Comparison of ENCODE assay signal across 9 mouse cellular contexts in genomic region chr9:119033111-119033921, GRCm38 (mm10). TPM values are rescaled to one million over a fixed set of nuclear protein-coding genes. Genes with fewer than 3 reads are reported as not detected.
DNase-seq lines count a peak whose midpoint lies in the region; ATAC-seq lines count a peak whose summit lies in the region.
"Had no signal": no experiment of that assay in that cellular context is flagged by ENCODE, and none has a peak within 500 bp of the region (broad histone marks: within the 10 kb centered on the region; RNA-seq: fewer than 3 reads in every experiment).

No protein-coding gene starts in this region.

- H3K4me2 ChIP-seq in hindbrain, embryonic 16.5 days (ENCODE audit: low read length) = no peak overlapping the region
- H3K4me2 ChIP-seq: heart, embryonic 15.5 days had no signal

- no peak overlapping the region for H3K9ac ChIP-seq in hindbrain, embryonic 16.5 days (ENCODE audit: low read depth, low read length)
- H3K9ac ChIP-seq: heart, embryonic 15.5 days had no signal

- H3K4me1 ChIP-seq in embryonic facial prominence, embryonic 10.5 days = peaks cover 40% of the 10 kb centered on the region
- peaks cover 37% of the 10 kb centered on the region for H3K4me1 ChIP-seq in hindbrain, embryonic 16.5 days (ENCODE audit: control insufficient read depth, insufficient read depth, low read depth, low read length)

- ATAC-seq in hindbrain, embryonic 16.5 days = peak; percentile 77

- H3K27ac ChIP-seq in embryonic facial prominence, embryonic 10.5 days (replicated peaks) = peak overlapping the region; percentile 72
- peak overlapping the region; percentile 66 for H3K27ac ChIP-seq in hindbrain, embryonic 16.5 days (ENCODE audit: low read depth, low read length)
- H3K27ac ChIP-seq: heart, embryonic 15.5 days had no signal

- H3K9me3 ChIP-seq in embryonic facial prominence, embryonic 10.5 days = no peaks in the 10 kb centered on the region
- H3K9me3 ChIP-seq in hindbrain, embryonic 16.5 days (ENCODE audit: control insufficient read depth, low read length) = no peaks in the 10 kb centered on the region
- H3K9me3 ChIP-seq: heart, embryonic 15.5 days had no signal

- H3K27me3 ChIP-seq in embryonic facial prominence, embryonic 10.5 days (replicated peaks; ENCODE audit: low read depth, poor library complexity, severe bottlenecking) = no peaks in the 10 kb centered on the region
- no peaks in the 10 kb centered on the region for H3K27me3 ChIP-seq in hindbrain, embryonic 16.5 days (replicated peaks; ENCODE audit: control insufficient read depth, insufficient read depth, low read length)
- H3K27me3 ChIP-seq: heart, embryonic 15.5 days had no signal

- WGBS in embryonic facial prominence, embryonic 10.5 days = 79% methylated on average over 19 of the region's 19 CpGs
- 56% methylated on average over 19 of the region's 19 CpGs for WGBS in hindbrain, embryonic 16.5 days

- H3K4me3 ChIP-seq in embryonic facial prominence, embryonic 10.5 days = no peak overlapping the region
- no peak overlapping the region for H3K4me3 ChIP-seq in hindbrain, embryonic 16.5 days (ENCODE audit: low read length)
- H3K4me3 ChIP-seq: heart, embryonic 15.5 days had no signal

- peak; percentile 93 for DNase-seq in brain, adult 2 months (ENCODE audit: low read depth, low spot score)
- peak; percentile 40 for DNase-seq in embryonic facial prominence, embryonic 10.5 days (ENCODE audit: low spot score)
- DNase-seq in lung, postnatal 4 days = peak; percentile 28 to 80
- DNase-seq in thymus, postnatal 14 days = no peak
- no peak for DNase-seq in cerebellum, adult 18-20 months
- no peak for DNase-seq in thymus, adult 18-20 months
- DNase-seq in c-Kit-positive CD71-positive TER-119-positive erythroid progenitor cells, embryonic 14.5 days (ENCODE audit: low spot score) = no peak

- peaks cover 50% of the 10 kb centered on the region for H3K36me3 ChIP-seq in embryonic facial prominence, embryonic 10.5 days (replicated peaks)
- peaks cover 2% of the 10 kb centered on the region; the same call in 1 of the 2 replicates for H3K36me3 ChIP-seq in hindbrain, embryonic 16.5 days (ENCODE audit: control insufficient read depth, insufficient read depth, low read length)

RNA-seq across cellular contexts. Expression of gene Vill, which starts 19.3 kb away (rescaled TPM):
- polyA plus RNA-seq in embryonic facial prominence, embryonic 10.5 days (2016; fragmentation: Nextera tagmentation; extraction: Ambion mirVana) = 19.3 and 20.5 TPM in 2 replicates
- 4.7 and 5.0 TPM in 2 replicates for polyA plus RNA-seq in hindbrain, embryonic 16.5 days (2015; fragmentation: Nextera tagmentation; extraction: Ambion mirVana)

RNA-seq across cellular contexts. Expression of gene Plcd1, which starts 60.0 kb away (rescaled TPM):
- 20.7 and 21.2 TPM in 2 replicates for polyA plus RNA-seq in embryonic facial prominence, embryonic 10.5 days (2016; fragmentation: Nextera tagmentation; extraction: Ambion mirVana)
- 20.7 and 22.4 TPM in 2 replicates for polyA plus RNA-seq in hindbrain, embryonic 16.5 days (2015; fragmentation: Nextera tagmentation; extraction: Ambion mirVana)

Comparison
In these comparisons a context has a peak if more than half of its experiments do, and no peak if none do; other contexts are left out.
1. DNase-seq: peak in brain, adult 2 months (single experiment), embryonic facial prominence, embryonic 10.5 days (single experiment) and lung, postnatal 4 days (2 of 2); none in thymus, postnatal 14 days (single experiment), cerebellum, adult 18-20 months (0 of 2), thymus, adult 18-20 months (0 of 2) and c-Kit-positive CD71-positive TER-119-positive erythroid progenitor cells, embryonic 14.5 days (single experiment).